Mouse (Mus musculus) megakaryocyte, embryonic 14.5 days (primary cell): ENCODE data around the gene Smim20. TPM values are rescaled to one million over a fixed set of nuclear protein-coding genes. Genes with fewer than 3 reads are reported as not detected.
A peak's percentile ranks its signal among the peaks of the same experiment; 100 is the strongest.

Experiments
- H3K27me3 ChIP-seq: replicated peaks from 2 replicates; pipeline ENCODE3; 2012; ENCODE audit warnings: inconsistent platforms
- H3K36me3 ChIP-seq: replicated peaks from 2 replicates; pipeline ENCODE3; 2012; ENCODE audit warnings: low read length, inconsistent platforms, mixed read lengths
- H3K4me1 ChIP-seq: 2 replicates; pipeline ENCODE4 v1.6.1; 2012; ENCODE audit warnings: inconsistent platforms
- H3K4me3 ChIP-seq: replicated peaks from 2 replicates; pipeline ENCODE3; 2012; ENCODE audit warnings: moderate library complexity, mild to moderate bottlenecking, inconsistent platforms
- H3K9me3 ChIP-seq: 2 replicates; pipeline ENCODE4 v1.6.1; 2012; ENCODE audit warnings: inconsistent platforms
- FLI1 ChIP-seq: IDR thresholded peaks from 2 replicates; pipeline ENCODE4 v1.6.1; 2012; ENCODE audit warnings: low read length, inconsistent platforms, mixed read lengths
- GATA1 ChIP-seq: IDR thresholded peaks from 3 replicates; pipeline ENCODE4 v1.6.1; 2012; ENCODE audit warnings: mixed read lengths, low read length, inconsistent platforms, borderline replicate concordance
- polyA plus RNA-seq: library from polyadenylated mRNA; stranded (reverse); fragments of >175 nt; gene quantifications from 2 replicates; pipeline ENCODE4 v1.2.3, GENCODE M21; 2012; ENCODE audit warnings: low replicate concordance; ENCODE audit not compliant: insufficient read depth

Gene Smim20
- polyA plus RNA-seq, 1 experiment = 34.9 TPM

DNA sequence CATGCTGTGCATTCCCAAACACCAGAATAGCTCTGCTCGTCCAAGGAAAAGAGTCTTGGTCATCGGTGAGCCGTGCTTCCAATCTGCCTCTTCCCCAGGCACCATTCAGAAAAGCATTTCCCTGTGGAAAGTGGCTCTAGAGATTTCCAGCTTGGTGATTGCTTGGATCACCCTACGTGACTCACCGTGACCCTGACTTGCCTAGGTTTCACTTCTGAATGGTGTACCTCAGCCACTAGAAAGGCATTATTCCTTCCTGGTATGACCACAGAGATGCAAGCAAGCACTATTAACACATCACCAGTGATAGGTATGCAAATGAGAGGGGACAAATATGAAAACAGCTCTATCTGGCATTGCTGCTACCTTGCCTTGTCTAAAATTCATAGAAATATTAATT lies 24.9 kb upstream of the Smim20 start:
- no peaks in the 10 kb centered on the region for H3K36me3 ChIP-seq
- H3K9me3 ChIP-seq = no peaks in the 10 kb centered on the region
- no peak overlapping the region for H3K4me3 ChIP-seq
- no peaks in the 10 kb centered on the region for H3K4me1 ChIP-seq
- TF ChIP-seq FLI1 (no peak), GATA1 (no peak)
- H3K27me3 ChIP-seq = peaks cover 22% of the 10 kb centered on the region

DNA sequence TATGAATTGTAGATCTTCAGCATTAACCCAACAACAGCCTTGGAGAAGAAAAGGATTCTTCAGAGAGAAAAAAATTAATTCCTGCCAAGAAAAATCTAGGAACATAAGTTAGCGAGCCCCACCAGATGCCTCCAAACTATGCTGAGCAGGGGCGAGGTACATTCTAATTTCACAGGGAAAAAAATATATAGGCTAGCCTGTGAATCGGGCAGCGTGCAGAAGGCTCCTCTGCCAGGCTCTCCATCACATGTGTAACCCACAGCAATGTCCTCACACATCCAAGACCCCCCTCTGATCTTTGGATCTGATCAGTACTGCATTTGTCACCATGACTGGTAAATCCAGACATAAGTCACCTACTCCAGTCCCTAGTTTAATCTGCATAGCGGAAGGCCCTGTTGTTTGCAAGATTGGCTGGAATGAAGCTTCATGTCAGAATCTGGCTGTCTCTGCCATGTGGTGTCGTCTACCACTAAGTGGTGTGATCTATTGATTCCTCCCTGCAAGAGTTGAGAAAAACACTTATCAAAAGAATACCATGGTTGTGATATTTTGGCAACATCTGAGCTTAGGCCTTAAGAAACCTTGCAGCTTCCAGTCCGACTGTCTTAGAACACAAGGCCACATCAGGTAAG lies 23.9 kb upstream of the Smim20 start:
- TF ChIP-seq GATA1 = no peak
- TF ChIP-seq FLI1 = no peak
- Histone ChIP-seq H3K4me3 (no peak overlapping the region), H3K36me3 (no peaks in the 10 kb centered on the region), H3K4me1 (no peaks in the 10 kb centered on the region), H3K27me3 (peaks cover 25% of the 10 kb centered on the region), H3K9me3 (no peaks in the 10 kb centered on the region)

DNA sequence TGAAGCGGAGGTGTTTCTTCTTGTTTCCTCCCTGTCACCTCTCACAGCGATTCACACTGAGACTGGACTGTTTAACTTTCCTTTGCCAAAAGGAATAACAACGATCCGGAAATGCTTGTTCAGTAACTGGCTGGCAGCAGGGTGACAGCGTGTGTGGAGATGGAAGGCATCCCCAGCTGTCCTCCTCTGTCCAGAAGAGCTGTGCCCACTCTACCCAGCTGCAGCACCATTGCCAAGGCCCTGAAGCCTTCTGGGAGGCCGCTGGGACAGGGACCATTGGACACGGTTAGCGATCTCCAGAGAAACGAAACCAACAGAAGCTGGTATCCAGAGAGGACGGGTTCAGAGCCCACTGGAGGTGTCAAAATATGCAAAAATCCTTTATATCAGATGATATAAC lies 22.9 kb upstream of the Smim20 start:
- no peak overlapping the region for H3K4me3 ChIP-seq

DNA sequence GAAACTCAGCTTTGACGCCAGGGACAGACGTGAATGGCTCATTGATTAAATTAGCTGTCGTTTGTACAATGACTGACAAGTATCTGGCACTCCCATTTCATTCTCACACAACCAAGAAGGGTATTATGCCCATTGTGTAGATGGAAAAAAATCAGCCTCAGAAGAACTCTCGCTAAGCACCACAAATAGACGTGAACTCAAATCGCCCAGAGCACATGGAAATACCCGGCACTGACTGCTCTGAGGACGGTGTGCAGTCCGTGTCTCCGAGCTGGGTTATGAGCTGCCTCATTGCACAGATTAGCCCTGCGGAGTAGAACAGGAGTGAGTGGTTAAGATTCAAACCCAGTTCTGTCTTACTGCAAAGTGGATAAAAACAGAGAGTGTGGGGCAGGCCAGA lies 18.4 kb upstream of the Smim20 start:
- H3K36me3 ChIP-seq = no peaks in the 10 kb centered on the region
- peaks cover 54% of the 10 kb centered on the region for H3K27me3 ChIP-seq
- H3K4me3 ChIP-seq = no peak overlapping the region
- no peak for TF ChIP-seq GATA1
- TF ChIP-seq FLI1 = no peak
- no peaks in the 10 kb centered on the region for H3K9me3 ChIP-seq
- no peaks in the 10 kb centered on the region for H3K4me1 ChIP-seq

More for the DNA sequence above, 22.9 kb upstream of the Smim20 start:
- TF ChIP-seq FLI1 = no peak
- no peak for TF ChIP-seq GATA1
- no peaks in the 10 kb centered on the region for H3K36me3 ChIP-seq
- peaks cover 31% of the 10 kb centered on the region for H3K27me3 ChIP-seq
- no peaks in the 10 kb centered on the region for H3K4me1 ChIP-seq
- H3K9me3 ChIP-seq = no peaks in the 10 kb centered on the region

DNA sequence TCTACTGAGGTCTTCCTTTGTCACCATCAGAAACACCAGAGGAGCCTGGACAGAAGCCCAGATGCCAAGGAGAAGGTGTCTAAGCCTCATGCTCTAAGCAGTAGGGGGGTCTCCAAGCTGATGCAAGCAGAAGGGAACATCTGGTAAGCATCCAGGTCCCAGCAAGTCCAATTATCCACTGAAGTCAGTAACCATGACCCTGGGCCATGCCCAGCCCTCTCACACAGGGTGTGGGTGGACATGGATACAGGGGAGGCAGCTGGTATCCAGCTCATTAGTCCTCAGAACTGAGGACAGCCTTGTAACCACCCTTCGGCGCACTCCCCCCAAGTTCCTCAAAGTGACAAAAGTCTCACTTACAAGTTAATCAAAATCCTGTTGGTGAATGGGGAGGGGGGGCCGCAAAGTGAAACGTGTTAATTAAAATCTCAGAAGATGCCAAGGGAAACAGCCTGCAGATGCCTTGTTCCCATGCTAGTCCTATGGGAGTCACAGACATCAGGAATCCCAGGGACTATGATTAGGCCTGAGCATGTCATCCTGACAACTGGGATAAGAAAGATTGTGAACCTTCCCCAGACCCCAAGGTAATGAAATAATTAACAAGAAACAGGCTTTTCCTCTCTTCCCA lies 17.3 kb upstream of the Smim20 start:
- TF ChIP-seq FLI1 = no peak
- no peak for TF ChIP-seq GATA1
- Histone ChIP-seq H3K9me3 (no peaks in the 10 kb centered on the region), H3K36me3 (no peaks in the 10 kb centered on the region), H3K27me3 (peaks cover 61% of the 10 kb centered on the region), H3K4me1 (no peaks in the 10 kb centered on the region), H3K4me3 (no peak overlapping the region)

DNA sequence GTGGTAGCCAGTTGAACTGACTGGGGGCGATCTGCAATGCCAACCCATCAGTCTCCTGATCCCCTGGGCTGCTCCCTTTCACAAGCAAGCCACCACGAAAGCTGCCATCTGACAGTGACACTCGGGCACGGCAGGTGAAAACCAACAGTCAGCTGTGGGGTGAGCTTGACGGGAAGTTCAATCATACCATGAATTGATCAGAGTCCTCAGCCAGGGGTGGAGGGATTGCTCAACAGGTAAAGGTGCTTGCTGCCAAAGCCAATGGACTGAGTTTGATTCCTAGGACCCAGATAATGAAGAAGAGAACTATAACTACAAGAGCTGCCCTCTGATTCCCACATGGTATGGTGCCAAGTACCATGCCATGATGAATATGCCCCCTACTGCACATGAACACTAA lies 12.7 kb upstream of the Smim20 start:
- Histone ChIP-seq H3K27me3 (peaks cover 82% of the 10 kb centered on the region), H3K4me1 (peaks cover 21% of the 10 kb centered on the region), H3K4me3 (no peak overlapping the region), H3K9me3 (no peaks in the 10 kb centered on the region), H3K36me3 (no peaks in the 10 kb centered on the region)
- TF ChIP-seq FLI1 = no peak

DNA sequence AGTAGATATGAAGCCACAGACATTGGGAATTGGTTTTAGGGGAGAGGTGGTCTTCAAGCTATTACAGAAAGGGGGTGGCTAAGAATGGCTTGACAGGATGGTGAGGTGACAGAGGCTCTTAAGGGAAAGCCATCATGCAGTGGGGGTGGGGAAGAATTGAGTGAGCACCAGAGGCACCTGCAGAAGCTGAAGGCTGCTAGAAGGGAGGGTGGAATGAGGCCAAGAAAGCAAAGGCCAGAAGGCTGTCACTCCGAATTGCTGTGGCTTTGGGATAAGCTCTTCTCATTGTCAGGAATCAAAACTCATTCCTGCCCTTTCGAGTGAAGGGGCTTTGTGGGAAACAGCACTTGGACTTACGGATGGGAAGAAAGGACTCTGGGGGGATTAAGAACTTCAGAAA lies 12.1 kb upstream of the Smim20 start:
- Histone ChIP-seq H3K4me3 (no peak overlapping the region), H3K36me3 (no peaks in the 10 kb centered on the region), H3K9me3 (no peaks in the 10 kb centered on the region), H3K4me1 (peaks cover 21% of the 10 kb centered on the region), H3K27me3 (peaks cover 81% of the 10 kb centered on the region)
- TF ChIP-seq GATA1 (no peak), FLI1 (no peak)

DNA sequence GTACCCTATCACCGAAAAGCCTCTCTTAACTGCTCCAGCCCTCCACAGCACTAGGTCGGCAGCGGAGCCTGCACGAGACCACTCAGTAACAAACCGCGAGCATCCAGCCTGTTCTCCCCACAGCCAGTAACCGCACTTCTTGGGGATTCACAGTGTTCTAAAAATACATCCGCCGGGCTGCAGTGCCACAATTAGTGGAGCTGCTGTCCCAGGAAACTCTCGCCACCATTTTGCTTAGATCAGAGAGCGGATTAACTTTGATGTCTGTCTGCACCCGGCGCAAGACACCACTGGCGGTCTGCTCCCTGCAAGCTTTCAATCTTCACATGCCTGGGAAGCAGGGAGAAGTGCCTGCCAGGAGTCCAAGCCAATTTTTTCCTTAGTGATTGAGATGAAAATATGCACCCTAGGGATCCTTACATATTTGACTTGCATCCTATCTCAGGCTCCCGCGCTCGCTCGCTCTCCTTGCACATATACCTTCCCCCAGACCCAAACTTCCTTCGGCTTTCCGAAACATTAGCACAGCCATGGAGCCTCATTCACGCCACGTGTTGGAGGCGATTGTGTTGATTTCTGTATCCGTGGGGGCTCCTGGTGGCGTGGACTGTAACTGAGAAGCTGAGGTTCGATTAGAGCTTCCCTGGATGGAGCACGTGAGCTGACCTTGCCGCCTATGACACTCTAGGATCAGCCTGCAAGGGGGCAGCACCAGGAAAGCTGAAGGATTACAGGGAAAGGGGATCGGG lies 8.7 kb upstream of the Smim20 start:
- H3K4me1 ChIP-seq = peaks cover 21% of the 10 kb centered on the region
- H3K9me3 ChIP-seq = peaks cover 9% of the 10 kb centered on the region
- TF ChIP-seq GATA1 (no peak), FLI1 (no peak)
- peaks cover 86% of the 10 kb centered on the region for H3K27me3 ChIP-seq
- H3K4me3 ChIP-seq = peak overlapping the region; percentile 85
- no peaks in the 10 kb centered on the region for H3K36me3 ChIP-seq

DNA sequence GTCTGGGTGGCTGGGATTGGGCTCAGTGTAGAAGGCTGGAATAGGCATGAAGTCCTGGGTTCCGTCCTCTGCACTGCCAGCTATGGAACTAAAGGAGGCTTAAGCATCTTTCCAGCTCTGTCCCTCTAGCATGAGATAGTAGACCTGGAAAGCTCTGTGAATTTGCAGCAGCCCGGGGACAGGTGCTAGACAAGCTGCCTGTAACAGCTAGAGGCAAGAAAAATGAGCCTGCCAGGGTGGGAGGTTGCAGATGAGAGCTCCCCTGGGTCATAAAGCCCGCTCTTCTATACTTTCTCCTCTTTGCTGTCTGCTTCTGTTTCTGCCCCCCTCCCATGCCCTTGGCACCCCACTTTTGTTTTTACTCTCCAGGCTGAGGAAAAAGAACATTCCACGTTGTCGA lies 7.0 kb upstream of the Smim20 start:
- Histone ChIP-seq H3K27me3 (peaks cover 73% of the 10 kb centered on the region), H3K4me3 (no peak overlapping the region), H3K36me3 (no peaks in the 10 kb centered on the region), H3K9me3 (peaks cover 12% of the 10 kb centered on the region), H3K4me1 (peaks cover 21% of the 10 kb centered on the region)
- no peak for TF ChIP-seq GATA1
- no peak for TF ChIP-seq FLI1

DNA sequence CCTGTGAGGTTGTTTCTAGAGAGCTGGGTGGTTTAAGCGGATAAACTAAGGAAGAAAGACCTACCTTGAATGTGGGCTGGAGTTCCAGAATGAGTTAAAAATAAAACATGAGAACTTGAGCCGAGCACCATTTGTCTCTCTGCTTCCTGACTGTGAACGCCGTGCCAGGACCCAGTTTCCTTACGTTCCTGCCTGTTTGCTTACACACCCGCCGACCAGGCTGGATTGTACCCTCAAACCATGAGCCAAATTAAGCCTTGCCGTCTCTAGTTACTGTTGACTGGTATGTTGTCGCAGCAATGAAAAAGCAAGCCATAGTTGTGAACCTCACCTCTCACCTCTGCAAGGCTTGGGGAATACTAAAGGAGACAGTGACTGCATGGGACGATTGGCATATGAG lies 4.9 kb upstream of the Smim20 start:
- TF ChIP-seq GATA1 (no peak), FLI1 (no peak)
- H3K4me3 ChIP-seq = no peak overlapping the region
- H3K36me3 ChIP-seq = no peaks in the 10 kb centered on the region
- H3K4me1 ChIP-seq = peaks cover 34% of the 10 kb centered on the region
- H3K9me3 ChIP-seq = peaks cover 12% of the 10 kb centered on the region
- H3K27me3 ChIP-seq = peaks cover 56% of the 10 kb centered on the region
